Mouse (Mus musculus) left cerebral cortex, adult 8-10 months (tissue): Measurements from ENCODE around the gene Suds3. TPM values are rescaled to one million over a fixed set of nuclear protein-coding genes. Genes with fewer than 3 reads are reported as not detected.

ENCODE experiments used
- DNase-seq, 2 experiments: peaks; one replicate each; pipeline ENCODE4 v3.0.0; 2022; ENCODE audit warnings: low spot score in 2 of 2
- total RNA-seq, 4 experiments: library from RNA; stranded (reverse); gene quantifications; 2 replicates each; pipeline ENCODE4 v1.2.4; 2022

Gene Suds3
- total RNA-seq, 4 experiments from 2014 or later: 114 to 150 (median 121) TPM

- no peak for DNase-seq
Measured at GRCm38 (mm10) chr5:117114581-117115192, 1.2 kb downstream of the Suds3 start.

GRCm38 (mm10) chr5:117113330-117113729 lies 2.6 kb downstream of the Suds3 start:
- DNase-seq: no peak

- DNase-seq: no peak
Measured at GRCm38 (mm10) chr5:117111774-117112112, 4.2 kb downstream of the Suds3 start.

- DNase-seq: no peak
Measured at GRCm38 (mm10) chr5:117111064-117111773, 4.7 kb downstream of the Suds3 start.

GRCm38 (mm10) chr5:117109522-117109921 lies 6.4 kb downstream of the Suds3 start:
- DNase-seq: no peak

- no peak for DNase-seq
Measured at GRCm38 (mm10) chr5:117108731-117109130, 7.2 kb downstream of the Suds3 start.

GRCm38 (mm10) chr5:117108292-117108691 lies 7.6 kb downstream of the Suds3 start:
- no peak for DNase-seq

- DNase-seq: no peak
Measured at GRCm38 (mm10) chr5:117105761-117106160, 10.2 kb downstream of the Suds3 start.

- no peak for DNase-seq
Measured at GRCm38 (mm10) chr5:117104329-117104728, 11.6 kb downstream of the Suds3 start.

- DNase-seq: no peak
Measured at GRCm38 (mm10) chr5:117103194-117103929, 12.6 kb downstream of the Suds3 start.

GRCm38 (mm10) chr5:117099742-117100141 lies 16.2 kb downstream of the Suds3 start:
- DNase-seq: no peak

- no peak for DNase-seq
Measured at GRCm38 (mm10) chr5:117099008-117099407, 16.9 kb downstream of the Suds3 start.

GRCm38 (mm10) chr5:117096716-117097115 lies 19.2 kb downstream of the Suds3 start:
- no peak for DNase-seq

GRCm38 (mm10) chr5:117094431-117094830 lies 21.5 kb downstream of the Suds3 start:
- DNase-seq: no peak

- no peak for DNase-seq
Measured at GRCm38 (mm10) chr5:117089786-117090185, 26.1 kb downstream of the Suds3 start.

- DNase-seq: no peak
Measured at GRCm38 (mm10) chr5:117089147-117089546, 26.8 kb downstream of the Suds3 start.

- no peak for DNase-seq
Measured at GRCm38 (mm10) chr5:117087718-117088117, 28.2 kb downstream of the Suds3 start.

GRCm38 (mm10) chr5:117069498-117069894 lies 46.4 kb downstream of the Suds3 start:
- DNase-seq: no peak

GRCm38 (mm10) chr5:117068808-117069497 lies 47.0 kb downstream of the Suds3 start:
- no peak for DNase-seq

- no peak for DNase-seq
Measured at GRCm38 (mm10) chr5:117068181-117068580, 47.7 kb downstream of the Suds3 start.

GRCm38 (mm10) chr5:117061251-117061650 lies 54.7 kb downstream of the Suds3 start:
- no peak for DNase-seq
